Comparison of ENCODE assay signal across 8 mouse cellular contexts in genomic region chr5:139826357-139827055, GRCm38 (mm10). TPM values are rescaled to one million over a fixed set of nuclear protein-coding genes. Genes with fewer than 3 reads are reported as not detected.
DNase-seq lines count a peak whose midpoint lies in the region; ATAC-seq and TF ChIP-seq lines count a peak whose summit lies in the region.

Gene Gm26938 (minus strand): TSS chr5:139826407.
Gene Psmg3 (minus strand): TSS chr5:139826885.

- ATAC-seq in forebrain, embryonic 12.5 days (ENCODE audit: low FRiP score): peak; percentile 83
- peak; percentile 89 for ATAC-seq in heart, postnatal 0 days (ENCODE audit: insufficient read depth, low read depth)
- ATAC-seq in liver, embryonic 15.5 days (ENCODE audit: insufficient read depth): peak; percentile 78
- ATAC-seq in neural tube, embryonic 11.5 days (ENCODE audit: insufficient read depth, low FRiP score, low TSS enrichment): peak; percentile 86
- peak; percentile 71; the same call in 1 of the 2 replicates for ATAC-seq in stomach, embryonic 16.5 days (ENCODE audit: insufficient read depth, low FRiP score)

- H3K27me3 ChIP-seq in ES-Bruce4 (ENCODE audit: control insufficient read depth, insufficient read depth, low read length, poor library complexity, severe bottlenecking): no peaks in the 10 kb centered on the region
- 0 out of 2 replicates have a peak, but pooled peaks cover 3% of the 10 kb centered on the region for H3K27me3 ChIP-seq in forebrain, embryonic 12.5 days
- H3K27me3 ChIP-seq in heart, postnatal 0 days (ENCODE audit: control insufficient read depth, insufficient read depth, low read length): no peaks in the 10 kb centered on the region
- H3K27me3 ChIP-seq in liver, embryonic 15.5 days: no peaks in the 10 kb centered on the region
- H3K27me3 ChIP-seq in neural tube, embryonic 11.5 days (ENCODE audit: control insufficient read depth, insufficient read depth, low read length): no peaks in the 10 kb centered on the region
- no peaks in the 10 kb centered on the region for H3K27me3 ChIP-seq in stomach, embryonic 16.5 days (ENCODE audit: control insufficient read depth, insufficient read depth, low read length)

- no peak for TF ChIP-seq CTCF in ES-Bruce4 (IDR thresholded peaks at IDR 0.05; ENCODE audit: low read depth, low read length)
- TF ChIP-seq CTCF in heart, postnatal 0 days (IDR thresholded peaks at IDR 0.05; ENCODE audit: low read depth): no peak

- H3K4me1 ChIP-seq in ES-Bruce4 (ENCODE audit: control insufficient read depth, insufficient read depth, low read length): no peaks in the 10 kb centered on the region
- peaks cover 14% of the 10 kb centered on the region for H3K4me1 ChIP-seq in forebrain, embryonic 12.5 days
- H3K4me1 ChIP-seq in heart, postnatal 0 days (ENCODE audit: control insufficient read depth, insufficient read depth): peaks cover 8% of the 10 kb centered on the region
- peaks cover 31% of the 10 kb centered on the region for H3K4me1 ChIP-seq in liver, embryonic 15.5 days (replicated peaks)
- peaks cover 9% of the 10 kb centered on the region for H3K4me1 ChIP-seq in neural tube, embryonic 11.5 days (ENCODE audit: control insufficient read depth, insufficient read depth, low read length)
- peaks cover 23% of the 10 kb centered on the region for H3K4me1 ChIP-seq in stomach, embryonic 16.5 days (ENCODE audit: control insufficient read depth, insufficient read depth, low read length)

- peak within 1 kb of the TSS; percentile 77 for H3K4me2 ChIP-seq in forebrain, embryonic 12.5 days
- peak within 1 kb of the TSS; percentile 87 for H3K4me2 ChIP-seq in heart, postnatal 0 days (ENCODE audit: low read depth, low read length)
- peak within 1 kb of the TSS; percentile 83 for H3K4me2 ChIP-seq in liver, embryonic 15.5 days
- peak within 1 kb of the TSS; percentile 95 for H3K4me2 ChIP-seq in neural tube, embryonic 11.5 days (ENCODE audit: low read depth)
- H3K4me2 ChIP-seq in stomach, embryonic 16.5 days (ENCODE audit: low read depth, low read length): peak within 1 kb of the TSS; percentile 95

- WGBS in forebrain, embryonic 12.5 days: under 1% methylated on average over 43 of the region's 43 CpGs
- under 1% methylated on average over 43 of the region's 43 CpGs for WGBS in heart, postnatal 0 days
- under 1% methylated on average over 43 of the region's 43 CpGs for WGBS in liver, embryonic 15.5 days (ENCODE audit: insufficient replicate concordance)
- under 1% methylated on average over 43 of the region's 43 CpGs for WGBS in neural tube, embryonic 11.5 days
- under 1% methylated on average over 43 of the region's 43 CpGs for WGBS in stomach, embryonic 16.5 days

- peak; percentile 86 for DNase-seq in c-Kit-positive CD71-positive TER-119-positive erythroid progenitor cells, embryonic 14.5 days (ENCODE audit: low spot score)
- DNase-seq in heart, postnatal 0 days (ENCODE audit: low spot score): peak; percentile 57
- peak; percentile 87 for DNase-seq in kidney, postnatal 36 days
- DNase-seq in neural tube, embryonic 11.5 days (ENCODE audit: low spot score): peak; percentile 92

- peak; percentile 71; the same call in 1 of the 2 replicates for TF ChIP-seq EP300 in ES-Bruce4 (IDR thresholded peaks at IDR 0.05; ENCODE audit: insufficient read depth, low read depth, low read length)
- no peak for TF ChIP-seq EP300 in heart, postnatal 0 days (IDR thresholded peaks at IDR 0.05; ENCODE audit: low read depth)

- no peaks in the 10 kb centered on the region for H3K9me3 ChIP-seq in ES-Bruce4 (replicated peaks; ENCODE audit: control insufficient read depth, insufficient read depth, low read length, poor library complexity, severe bottlenecking)
- no peaks in the 10 kb centered on the region for H3K9me3 ChIP-seq in forebrain, embryonic 12.5 days
- H3K9me3 ChIP-seq in heart, postnatal 0 days (replicated peaks; ENCODE audit: control insufficient read depth, low read length): no peaks in the 10 kb centered on the region
- no peaks in the 10 kb centered on the region for H3K9me3 ChIP-seq in liver, embryonic 15.5 days (replicated peaks)
- H3K9me3 ChIP-seq in neural tube, embryonic 11.5 days (ENCODE audit: control insufficient read depth, low read length): no peaks in the 10 kb centered on the region
- H3K9me3 ChIP-seq in stomach, embryonic 16.5 days (replicated peaks; ENCODE audit: control insufficient read depth, low read length): no peaks in the 10 kb centered on the region

- no peaks in the 10 kb centered on the region; the same call in 1 of the 2 replicates for H3K36me3 ChIP-seq in ES-Bruce4 (ENCODE audit: control insufficient read depth, insufficient read depth, low read length, poor library complexity, severe bottlenecking)
- H3K36me3 ChIP-seq in forebrain, embryonic 12.5 days (replicated peaks): peaks cover 25% of the 10 kb centered on the region
- peaks cover 18% of the 10 kb centered on the region; the same call in 1 of the 2 replicates for H3K36me3 ChIP-seq in heart, postnatal 0 days (replicated peaks; ENCODE audit: control insufficient read depth, insufficient read depth, low read length)
- peaks cover 32% of the 10 kb centered on the region for H3K36me3 ChIP-seq in liver, embryonic 15.5 days (replicated peaks)
- H3K36me3 ChIP-seq in neural tube, embryonic 11.5 days (ENCODE audit: control insufficient read depth, insufficient read depth, low read length): peaks cover 5% of the 10 kb centered on the region
- H3K36me3 ChIP-seq in stomach, embryonic 16.5 days (ENCODE audit: control insufficient read depth, insufficient read depth, low read length): peaks cover 4% of the 10 kb centered on the region; the same call in 1 of the 2 replicates

- peak within 1 kb of the TSS; percentile 51 for H3K9ac ChIP-seq in ES-Bruce4 (ENCODE audit: low read depth, poor library complexity, severe bottlenecking)
- H3K9ac ChIP-seq in forebrain, embryonic 12.5 days: peak within 1 kb of the TSS; percentile 87
- H3K9ac ChIP-seq in heart, postnatal 0 days (replicated peaks; ENCODE audit: low read depth, low read length): peak within 1 kb of the TSS; percentile 75
- peak within 1 kb of the TSS; percentile 74 for H3K9ac ChIP-seq in liver, embryonic 15.5 days
- H3K9ac ChIP-seq in neural tube, embryonic 11.5 days (ENCODE audit: low read length): peak within 1 kb of the TSS; percentile 86
- H3K9ac ChIP-seq in stomach, embryonic 16.5 days (ENCODE audit: low read length): peak within 1 kb of the TSS; percentile 83

- H3K27ac ChIP-seq in ES-Bruce4 (ENCODE audit: insufficient read depth, low read length): no peak within 1 kb of the TSS
- peak within 1 kb of the TSS; percentile 83 for H3K27ac ChIP-seq in forebrain, embryonic 12.5 days
- H3K27ac ChIP-seq in heart, postnatal 0 days (ENCODE audit: low read depth): peak within 1 kb of the TSS; percentile 74
- peak within 1 kb of the TSS; percentile 77 for H3K27ac ChIP-seq in liver, embryonic 15.5 days (replicated peaks)
- H3K27ac ChIP-seq in neural tube, embryonic 11.5 days (ENCODE audit: low read depth, low read length): 0 out of 2 replicates have a peak within 1 kb of the TSS, but pooled peaks have one; percentile 24
- H3K27ac ChIP-seq in stomach, embryonic 16.5 days (ENCODE audit: low read length): peak within 1 kb of the TSS; percentile 66

- peak within 1 kb of the TSS; percentile 92 for H3K4me3 ChIP-seq in ES-Bruce4 (ENCODE audit: low read depth, low read length)
- peak within 1 kb of the TSS; percentile 81 for H3K4me3 ChIP-seq in forebrain, embryonic 12.5 days (replicated peaks)
- peak within 1 kb of the TSS; percentile 97 for H3K4me3 ChIP-seq in heart, postnatal 0 days (ENCODE audit: low read depth, low read length)
- H3K4me3 ChIP-seq in liver, embryonic 15.5 days (replicated peaks): peak within 1 kb of the TSS; percentile 82
- peak within 1 kb of the TSS; percentile 90 for H3K4me3 ChIP-seq in neural tube, embryonic 11.5 days (ENCODE audit: low read depth, low read length)
- H3K4me3 ChIP-seq in stomach, embryonic 16.5 days (replicated peaks; ENCODE audit: low read length): peak within 1 kb of the TSS; percentile 75

- TF ChIP-seq POLR2A in ES-Bruce4 (IDR thresholded peaks at IDR 0.05; ENCODE audit: insufficient read depth, low read length): peak; percentile 12

RNA-seq across cellular contexts. Expression of gene Gm26938, which starts in this region (rescaled TPM):
- not detected in 2 replicates for polyA plus RNA-seq in ES-Bruce4 (2011; ENCODE audit: insufficient read depth, insufficient read length, low read depth, missing spikeins)
- polyA plus RNA-seq in forebrain, embryonic 12.5 days (2016; fragmentation: Nextera tagmentation; extraction: Ambion mirVana): 0.76 TPM in 1 of 2 replicates, not detected in the other
- total RNA-seq in heart, postnatal 0 days (2014; rRNA removed; ENCODE audit: low replicate concordance): not detected in 2 replicates
- polyA plus RNA-seq in heart, postnatal 0 days (2015; fragmentation: Nextera tagmentation; extraction: Ambion mirVana): not detected in 2 replicates
- not detected in 2 replicates for polyA plus RNA-seq in liver, embryonic 15.5 days (2015; fragmentation: Nextera tagmentation; extraction: Ambion mirVana)
- polyA plus RNA-seq in neural tube, embryonic 11.5 days (2014; fragmentation: Nextera tagmentation; extraction: Ambion mirVana): 0.41 TPM in 1 of 2 replicates, not detected in the other
- polyA plus RNA-seq in stomach, embryonic 16.5 days (2015; fragmentation: Nextera tagmentation; extraction: Ambion mirVana): not detected in 2 replicates

RNA-seq across cellular contexts. Expression of gene Psmg3, which starts in this region (rescaled TPM):
- polyA plus RNA-seq in ES-Bruce4 (2011; ENCODE audit: insufficient read depth, insufficient read length, low read depth, missing spikeins): 29.0 and 30.3 TPM in 2 replicates
- polyA plus RNA-seq in forebrain, embryonic 12.5 days (2016; fragmentation: Nextera tagmentation; extraction: Ambion mirVana): 72.5 and 75.8 TPM in 2 replicates
- total RNA-seq in heart, postnatal 0 days (2014; rRNA removed; ENCODE audit: low replicate concordance): 20.1 and 43.2 TPM in 2 replicates
- polyA plus RNA-seq in heart, postnatal 0 days (2015; fragmentation: Nextera tagmentation; extraction: Ambion mirVana): 33.9 and 34.3 TPM in 2 replicates
- 41.4 and 42.3 TPM in 2 replicates for polyA plus RNA-seq in liver, embryonic 15.5 days (2015; fragmentation: Nextera tagmentation; extraction: Ambion mirVana)
- polyA plus RNA-seq in neural tube, embryonic 11.5 days (2014; fragmentation: Nextera tagmentation; extraction: Ambion mirVana): 71.9 and 79.8 TPM in 2 replicates
- polyA plus RNA-seq in stomach, embryonic 16.5 days (2015; fragmentation: Nextera tagmentation; extraction: Ambion mirVana): 62.5 and 62.9 TPM in 2 replicates
